Mouse (Mus musculus) limb, embryonic 11.5 days (tissue): ENCODE measurements around the gene Tnfsf13b. TPM values are rescaled to one million over a fixed set of nuclear protein-coding genes. Genes with fewer than 3 reads are reported as not detected.

Source experiments
- ATAC-seq: fragments of 200-750 bp; cut with Nextera tagmentation; 2 replicates; pipeline ENCODE4 v1.8.0; 2017; ENCODE audit warnings: low read depth; ENCODE audit not compliant: insufficient number of reproducible peaks, low FRiP score, low TSS enrichment
- DNase-seq: peaks from one replicate; pipeline ENCODE4 v3.0.0-alpha.2; 2015; ENCODE audit warnings: low spot score
- H3K27ac ChIP-seq: fragments of 300-500 bp; sonication (generic); replicated peaks from 2 replicates; pipeline ENCODE4 v1.5.1; 2014; ENCODE audit warnings: low read depth, mild to moderate bottlenecking, low read length
- H3K27me3 ChIP-seq: fragments of 300-500 bp; sonication (generic); 2 replicates; pipeline ENCODE4 v1.6.1; 2014; ENCODE audit warnings: mild to moderate bottlenecking, low read length, mixed read lengths; ENCODE audit not compliant: control insufficient read depth, insufficient read depth
- H3K36me3 ChIP-seq: fragments of 300-500 bp; sonication (generic); 2 replicates; pipeline ENCODE4 v1.6.1; 2014; ENCODE audit warnings: mild to moderate bottlenecking, low read length, moderate library complexity, mixed read lengths; ENCODE audit not compliant: control insufficient read depth, insufficient read depth
- H3K4me1 ChIP-seq: fragments of 300-500 bp; sonication (generic); 2 replicates; pipeline ENCODE4 v1.6.1; 2014; ENCODE audit warnings: low read length, mixed read lengths; ENCODE audit not compliant: control insufficient read depth, insufficient read depth
- H3K4me2 ChIP-seq: fragments of 300-500 bp; sonication (generic); 2 replicates; pipeline ENCODE4 v1.6.1; 2014; ENCODE audit warnings: low read depth, mild to moderate bottlenecking, moderate library complexity; ENCODE audit not compliant: severe bottlenecking
- H3K4me3 ChIP-seq: fragments of 300-500 bp; sonication (generic); 2 replicates; pipeline ENCODE4 v1.5.1; 2014; ENCODE audit warnings: low read depth, low read length
- H3K9ac ChIP-seq: fragments of 300-500 bp; sonication (generic); 2 replicates; pipeline ENCODE4 v1.6.1; 2014; ENCODE audit warnings: mild to moderate bottlenecking, low read length
- H3K9me3 ChIP-seq: fragments of 300-500 bp; sonication (generic); 2 replicates; pipeline ENCODE4 v1.6.1; 2016; ENCODE audit warnings: low read length; ENCODE audit not compliant: control insufficient read depth
- WGBS: fragments of 180-500 bp; shearing (Covaris S2); extraction: QIAGEN DNeasy Blood & Tissue Kit; methylation state at CpG from one replicate; pipeline ENCODE4 v1.1.7; 2014; 5-methylcytosine and 5-hydroxymethylcytosine counted together
- polyA plus RNA-seq: library from polyadenylated mRNA; unstranded; fragments of >200 nt; fragmentation: Nextera tagmentation; extraction: Ambion mirVana; gene quantifications from 2 replicates; pipeline ENCODE4 v1.2.1, GENCODE M21; 2014

Gene Tnfsf13b
- polyA plus RNA-seq, 1 experiment from 2014 or later: 0.17 TPM

DNA sequence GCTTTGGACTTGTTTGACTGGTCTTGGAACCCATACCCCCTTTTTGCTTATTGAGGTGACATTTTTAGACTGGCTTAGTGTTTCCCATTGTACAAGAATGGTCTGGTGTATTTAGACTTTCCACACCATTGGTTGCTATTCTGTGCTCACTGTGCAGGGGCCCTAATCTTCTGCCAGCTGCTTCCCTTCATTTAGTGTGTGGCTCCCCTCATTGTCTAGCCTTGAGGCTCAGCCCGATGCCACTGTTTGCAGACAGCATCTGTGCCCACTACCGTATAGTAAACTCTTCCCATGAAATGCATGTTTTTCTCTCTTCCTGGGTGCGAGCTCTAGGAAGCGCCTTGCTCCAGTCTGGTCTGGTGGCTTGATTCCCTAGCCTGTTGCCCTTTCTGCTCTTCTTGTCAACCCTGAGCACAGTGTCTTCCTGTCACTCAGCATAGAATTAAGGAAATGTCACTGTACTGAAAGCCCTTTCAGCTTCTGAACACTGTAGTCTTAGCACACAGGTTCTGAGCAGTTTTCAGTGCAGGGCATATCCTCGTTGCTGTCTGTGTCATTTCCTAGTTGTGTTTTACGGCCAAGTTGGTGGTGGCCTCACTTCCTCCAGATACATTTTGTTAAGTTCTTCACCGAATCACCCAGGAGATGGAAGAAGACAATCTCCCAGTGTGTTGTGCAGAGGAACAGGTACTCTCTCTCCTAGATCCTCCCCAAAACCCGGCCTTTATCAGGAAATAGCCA is 24.2 kb downstream of the Tnfsf13b start:
- ATAC-seq: no peak
- no peak for DNase-seq
- H3K27me3 ChIP-seq: no peaks in the 10 kb centered on the region
- H3K9me3 ChIP-seq: no peaks in the 10 kb centered on the region
- WGBS: 81% methylated on average over 8 of the region's 8 CpGs
- H3K9ac ChIP-seq: no peak overlapping the region
- H3K36me3 ChIP-seq: no peaks in the 10 kb centered on the region
- H3K4me2 ChIP-seq: no peak overlapping the region
- no peaks in the 10 kb centered on the region for H3K4me1 ChIP-seq
- H3K4me3 ChIP-seq: no peak overlapping the region
- no peak overlapping the region for H3K27ac ChIP-seq

DNA sequence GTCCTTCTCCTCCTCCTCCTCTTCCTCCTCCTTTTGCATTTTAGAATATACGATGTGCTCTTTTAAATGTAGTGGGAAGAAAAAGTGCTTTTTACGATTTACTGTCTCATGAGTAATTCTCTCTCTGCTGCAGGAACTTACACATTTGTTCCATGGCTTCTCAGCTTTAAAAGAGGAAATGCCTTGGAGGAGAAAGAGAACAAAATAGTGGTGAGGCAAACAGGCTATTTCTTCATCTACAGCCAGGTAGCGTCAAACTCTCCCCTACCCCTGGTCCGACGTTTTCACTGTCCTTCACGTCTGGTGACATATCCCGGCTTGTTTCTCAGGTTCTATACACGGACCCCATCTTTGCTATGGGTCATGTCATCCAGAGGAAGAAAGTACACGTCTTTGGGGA is 24.9 kb downstream of the Tnfsf13b start:
- 86% methylated on average over 9 of the region's 9 CpGs for WGBS
- no peak overlapping the region for H3K4me3 ChIP-seq
- no peak for ATAC-seq

DNA sequence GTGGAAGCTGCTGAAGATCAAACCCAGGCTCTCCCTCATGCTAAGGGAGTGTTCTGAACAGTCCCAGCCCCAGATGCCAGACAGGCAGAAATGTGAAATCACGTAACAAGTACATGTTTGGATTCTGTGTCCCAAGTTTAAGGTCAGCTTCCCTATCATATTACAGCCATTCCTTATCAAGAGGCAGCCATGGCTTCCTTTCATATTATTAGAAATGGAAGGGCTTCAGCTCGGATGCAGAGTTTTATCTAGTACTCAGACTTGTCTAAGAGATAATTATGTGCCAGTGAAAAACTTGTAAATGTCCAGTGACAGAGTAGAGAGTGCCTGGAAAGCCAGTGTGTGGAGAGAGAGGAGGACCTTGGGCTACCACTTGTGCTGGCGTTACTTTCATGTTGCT is 34.6 kb downstream of the Tnfsf13b start:
- no peak overlapping the region for H3K4me2 ChIP-seq
- H3K4me1 ChIP-seq: no peaks in the 10 kb centered on the region
- DNase-seq (no peak), ATAC-seq (no peak)
- H3K9ac ChIP-seq: no peak overlapping the region
- H3K4me3 ChIP-seq: no peak overlapping the region
- no peak overlapping the region for H3K27ac ChIP-seq
- no peaks in the 10 kb centered on the region for H3K9me3 ChIP-seq
- no peaks in the 10 kb centered on the region for H3K36me3 ChIP-seq
- H3K27me3 ChIP-seq: no peaks in the 10 kb centered on the region
- 65% methylated on average over 3 of the region's 3 CpGs for WGBS

More for the DNA sequence above, 24.9 kb downstream of the Tnfsf13b start:
- DNase-seq: no peak
- Histone ChIP-seq H3K4me1 (no peaks in the 10 kb centered on the region), H3K36me3 (no peaks in the 10 kb centered on the region), H3K27me3 (no peaks in the 10 kb centered on the region), H3K9ac (no peak overlapping the region), H3K9me3 (no peaks in the 10 kb centered on the region), H3K27ac (no peak overlapping the region), H3K4me2 (no peak overlapping the region)

DNA sequence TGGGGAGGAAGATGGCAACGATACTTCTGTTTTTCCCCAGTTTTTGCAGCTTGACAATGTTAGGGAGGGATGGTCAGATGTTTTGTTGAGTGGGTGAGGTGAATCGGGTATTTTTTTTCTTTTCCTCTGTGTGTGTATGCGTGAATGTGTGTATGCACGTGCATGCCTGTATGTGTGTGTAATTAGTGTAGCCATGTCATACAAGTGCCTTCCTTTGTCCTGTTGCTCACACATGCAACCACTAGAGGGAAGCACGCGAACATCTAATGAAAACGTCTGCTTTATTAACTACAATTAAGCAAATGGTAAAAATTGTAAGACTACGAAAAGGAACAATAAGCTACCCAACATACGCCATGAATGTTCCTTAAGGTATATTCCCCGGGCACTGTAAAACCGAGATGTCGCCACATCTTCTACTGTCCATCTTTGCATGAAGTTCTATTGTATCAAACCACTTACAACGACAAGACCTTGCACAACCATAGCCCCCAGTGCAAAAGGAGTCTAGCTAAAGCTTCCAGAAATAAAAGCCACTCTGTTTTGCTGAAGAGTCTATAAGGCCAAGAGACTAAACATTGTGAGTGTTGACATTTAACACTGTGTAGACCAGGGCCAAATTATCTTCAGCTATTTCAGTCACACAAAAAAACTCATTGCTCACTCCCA is 37.7 kb downstream of the Tnfsf13b start:
- no peak overlapping the region for H3K4me2 ChIP-seq
- 58% methylated on average over 13 of the region's 13 CpGs for WGBS
- H3K9me3 ChIP-seq: no peaks in the 10 kb centered on the region
- ATAC-seq: no peak
- no peaks in the 10 kb centered on the region for H3K4me1 ChIP-seq
- H3K27ac ChIP-seq: no peak overlapping the region
- no peak overlapping the region for H3K9ac ChIP-seq
- no peaks in the 10 kb centered on the region for H3K36me3 ChIP-seq
- no peak for DNase-seq
- H3K4me3 ChIP-seq: no peak overlapping the region
- H3K27me3 ChIP-seq: no peaks in the 10 kb centered on the region

DNA sequence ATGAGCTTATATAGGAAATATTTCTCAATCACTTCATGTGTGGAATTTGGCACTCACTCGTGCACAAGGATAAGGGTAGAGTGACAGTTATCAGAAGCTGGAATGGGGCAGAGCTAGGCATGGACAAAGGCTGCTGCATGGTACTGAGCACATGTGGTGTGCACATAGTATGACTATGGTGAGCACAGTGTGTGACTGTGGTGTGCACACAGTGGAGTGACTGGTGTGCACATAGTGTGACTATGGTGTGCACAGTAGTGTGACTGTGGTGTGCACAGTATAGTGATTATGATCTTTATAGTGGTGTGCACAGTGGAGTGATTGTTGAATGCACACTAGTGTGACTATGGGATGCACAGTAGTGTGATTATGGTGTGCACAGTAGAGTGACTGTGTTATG is 39.5 kb downstream of the Tnfsf13b start:
- Histone ChIP-seq H3K27me3 (no peaks in the 10 kb centered on the region), H3K4me1 (no peaks in the 10 kb centered on the region), H3K4me3 (no peak overlapping the region), H3K36me3 (no peaks in the 10 kb centered on the region), H3K9ac (no peak overlapping the region), H3K9me3 (no peaks in the 10 kb centered on the region), H3K4me2 (no peak overlapping the region), H3K27ac (no peak overlapping the region)
- DNase-seq (no peak), ATAC-seq (no peak)
- WGBS: 89% methylated on average over 1 of the region's 1 CpGs

DNA sequence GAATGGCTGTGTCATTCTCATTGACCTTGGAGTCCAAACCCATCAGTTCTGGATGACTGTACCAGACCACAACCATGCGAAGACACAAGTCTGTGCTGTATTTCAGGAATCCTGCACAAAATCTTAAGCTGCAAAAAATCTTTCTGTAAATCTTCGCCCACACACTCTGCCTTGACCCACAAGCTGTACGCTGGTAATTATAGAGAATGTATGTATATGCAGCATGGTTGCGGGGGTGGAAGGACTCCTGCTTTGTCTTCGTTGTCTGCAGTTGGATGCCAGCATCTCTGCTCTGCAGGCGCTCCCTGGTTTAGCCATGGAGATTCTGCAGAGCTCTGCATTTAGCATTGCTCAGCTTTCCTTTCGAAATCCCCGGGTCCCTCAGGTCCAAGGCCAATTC is 42.9 kb downstream of the Tnfsf13b start:
- H3K27me3 ChIP-seq: no peaks in the 10 kb centered on the region
- WGBS: 84% methylated on average over 8 of the region's 8 CpGs
- H3K4me2 ChIP-seq: no peak overlapping the region
- no peak overlapping the region for H3K9ac ChIP-seq
- ATAC-seq (no peak), DNase-seq (no peak)
- H3K27ac ChIP-seq: no peak overlapping the region
- no peaks in the 10 kb centered on the region for H3K4me1 ChIP-seq
- H3K4me3 ChIP-seq: no peak overlapping the region
- no peaks in the 10 kb centered on the region for H3K9me3 ChIP-seq
- H3K36me3 ChIP-seq: no peaks in the 10 kb centered on the region

DNA sequence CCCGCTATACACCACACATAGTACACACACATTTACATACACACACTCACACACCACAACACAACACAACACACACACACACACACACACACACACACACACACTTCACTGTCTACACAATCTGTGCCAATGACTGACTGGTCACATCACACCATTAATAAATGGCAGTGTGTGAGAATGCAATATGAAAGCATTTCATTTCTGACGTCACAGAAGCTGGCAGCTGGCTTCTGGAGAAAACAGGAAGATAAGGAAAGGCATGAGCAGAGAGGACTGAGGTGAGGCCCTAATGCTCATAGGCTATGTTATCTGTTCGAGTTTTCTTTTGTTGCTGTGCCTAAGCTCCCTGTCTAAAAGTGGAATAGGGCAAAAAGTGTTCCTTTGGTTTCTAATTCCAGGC is 45.3 kb downstream of the Tnfsf13b start:
- DNase-seq: no peak
- ATAC-seq: no peak
- Histone ChIP-seq H3K4me2 (no peak overlapping the region), H3K36me3 (no peaks in the 10 kb centered on the region), H3K9me3 (no peaks in the 10 kb centered on the region), H3K27me3 (no peaks in the 10 kb centered on the region), H3K4me3 (no peak overlapping the region), H3K4me1 (no peaks in the 10 kb centered on the region), H3K27ac (no peak overlapping the region), H3K9ac (no peak overlapping the region)
- 69% methylated on average over 3 of the region's 3 CpGs for WGBS

DNA sequence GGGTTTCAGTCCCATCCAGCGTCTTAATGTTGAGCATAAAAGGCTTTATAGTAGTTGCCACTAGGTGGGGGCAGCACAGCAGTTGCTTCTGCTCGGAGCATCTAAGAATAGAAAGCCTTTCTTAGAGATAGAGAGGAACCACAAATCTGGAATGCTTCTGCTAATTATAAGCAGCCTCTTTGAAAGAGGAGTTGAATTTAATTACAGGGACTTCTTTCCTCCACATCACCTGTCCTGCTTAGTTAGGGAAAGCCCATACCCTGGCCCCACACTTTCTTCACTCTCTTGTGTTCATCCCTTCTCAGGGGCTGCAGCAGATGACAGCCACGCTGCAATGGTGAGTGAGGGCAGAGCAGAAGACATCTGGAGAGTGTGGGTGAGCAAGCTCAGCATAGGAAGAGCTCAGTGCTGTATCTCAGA is 47.3 kb downstream of the Tnfsf13b start:
- H3K4me3 ChIP-seq: no peak overlapping the region
- H3K9ac ChIP-seq: no peak overlapping the region
- H3K27ac ChIP-seq: no peak overlapping the region
- no peaks in the 10 kb centered on the region for H3K9me3 ChIP-seq
- no peaks in the 10 kb centered on the region for H3K36me3 ChIP-seq
- no peak overlapping the region for H3K4me2 ChIP-seq
- no peaks in the 10 kb centered on the region for H3K4me1 ChIP-seq
- 24% methylated on average over 3 of the region's 3 CpGs for WGBS
- DNase-seq (no peak), ATAC-seq (no peak)
- no peaks in the 10 kb centered on the region for H3K27me3 ChIP-seq
